In the genomic region with DNA sequence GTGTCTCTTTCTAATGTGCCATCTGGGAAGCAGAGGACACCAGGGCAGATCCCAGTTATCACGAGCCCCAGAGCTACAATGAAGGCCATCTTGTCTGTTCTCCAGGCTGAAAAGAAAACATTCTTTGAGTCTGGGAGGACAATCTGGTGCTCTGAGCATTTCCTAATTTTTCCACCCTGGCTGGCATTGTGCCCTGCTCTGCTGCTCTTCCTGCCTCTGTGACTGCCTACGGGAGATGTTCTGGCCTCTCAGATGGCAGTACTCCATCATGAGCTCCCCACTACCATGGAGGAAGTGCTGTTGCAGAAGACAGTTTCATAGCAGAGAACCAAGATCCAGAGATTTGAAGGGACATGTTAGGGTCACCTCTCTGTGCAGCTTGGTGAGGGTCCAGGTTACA, we compare ENCODE assay signal across 31 mouse cellular contexts. TPM values are rescaled to one million over a fixed set of nuclear protein-coding genes. Genes with fewer than 3 reads are reported as not detected.
A peak's percentile ranks its signal among the peaks of the same experiment; 100 is the strongest.
DNase-seq lines count a peak whose midpoint lies in the region; ATAC-seq and TF ChIP-seq lines count a peak whose summit lies in the region.
"Had no signal": no experiment of that assay in that cellular context is flagged by ENCODE, and none has a peak within 500 bp of the region (broad histone marks: within the 10 kb centered on the region; RNA-seq: fewer than 3 reads in every experiment).

No protein-coding gene starts in this region.

- H3K4me1 ChIP-seq in intestine, embryonic 14.5 days (replicated peaks; ENCODE audit: control insufficient read depth, insufficient read depth, low read length): no peaks in the 10 kb centered on the region
- H3K4me1 ChIP-seq in intestine, embryonic 16.5 days (ENCODE audit: control insufficient read depth, insufficient read depth, low read length): no peaks in the 10 kb centered on the region
- no peaks in the 10 kb centered on the region for H3K4me1 ChIP-seq in lung, adult 2 months (ENCODE audit: control insufficient read depth, insufficient read depth, low read length)
- H3K4me1 ChIP-seq in embryonic facial prominence, embryonic 10.5 days: no peaks in the 10 kb centered on the region
- H3K4me1 ChIP-seq: embryonic facial prominence, embryonic 12.5 days; hindbrain, embryonic 13.5 days; limb, embryonic 12.5 days; liver, embryonic 15.5 days; neural tube, embryonic 12.5 days; stomach, embryonic 15.5 days had no signal

- H3K4me2 ChIP-seq in intestine, embryonic 14.5 days (ENCODE audit: low read length): no peak overlapping the region
- H3K4me2 ChIP-seq in intestine, embryonic 16.5 days (ENCODE audit: low read depth, low read length): no peak overlapping the region
- H3K4me2 ChIP-seq: embryonic facial prominence, embryonic 12.5 days; hindbrain, embryonic 13.5 days; limb, embryonic 12.5 days; liver, embryonic 15.5 days; midbrain, embryonic 11.5 days; neural tube, embryonic 12.5 days; stomach, embryonic 15.5 days had no signal

- no peak overlapping the region for H3K27ac ChIP-seq in intestine, embryonic 14.5 days (ENCODE audit: low read depth)
- no peak overlapping the region for H3K27ac ChIP-seq in intestine, embryonic 16.5 days (ENCODE audit: low read length)
- H3K27ac ChIP-seq in embryonic facial prominence, embryonic 10.5 days (replicated peaks): no peak overlapping the region
- H3K27ac ChIP-seq: embryonic facial prominence, embryonic 12.5 days; hindbrain, embryonic 13.5 days; limb, embryonic 12.5 days; liver, embryonic 15.5 days; macrophage; neural tube, embryonic 12.5 days; stomach, embryonic 15.5 days had no signal

- WGBS in intestine, embryonic 14.5 days: 88% methylated on average over 2 of the region's 2 CpGs
- WGBS in intestine, embryonic 16.5 days: 82% methylated on average over 2 of the region's 2 CpGs
- 51% methylated on average over 2 of the region's 2 CpGs for WGBS in lung, adult 2 months
- WGBS in embryonic facial prominence, embryonic 10.5 days: 81% methylated on average over 2 of the region's 2 CpGs

- peak; percentile 18 for DNase-seq in adrenal gland, postnatal 14 days
- DNase-seq in adrenal gland, postnatal 4 days (ENCODE audit: low spot score in 2 of 2): no peak
- peak; percentile 0 for DNase-seq in intestine, embryonic 14.5 days (ENCODE audit: low spot score)
- peak; percentile 44 for DNase-seq in lung, postnatal 14 days
- DNase-seq in lung, adult 2 months: no peak
- DNase-seq in embryonic facial prominence, embryonic 10.5 days (ENCODE audit: low spot score): peak; percentile 2
- no peak for DNase-seq in left cerebral cortex, adult 18-20 months (ENCODE audit: low spot score in 2 of 2)
- DNase-seq: adrenal gland, adult 8-10 months; cerebellum, adult 11 months; gastrocnemius, postnatal 25 days; heart, postnatal 14 days; kidney, postnatal 36 days; right cerebral cortex, postnatal 25 days had no signal

- TF ChIP-seq CTCF in lung, adult 2 months (IDR thresholded peaks at IDR 0.05; ENCODE audit: insufficient read depth, low read length): no peak

- no peak for ATAC-seq in intestine, embryonic 14.5 days (replicated peaks; ENCODE audit: low FRiP score, low TSS enrichment, low read depth)
- ATAC-seq in intestine, embryonic 16.5 days: no peak
- ATAC-seq: forebrain, embryonic 14.5 days; inflammation-experienced regulatory T-cells, adult 6 months had no signal

- H3K36me3 ChIP-seq in intestine, embryonic 14.5 days (ENCODE audit: control insufficient read depth, insufficient read depth, low read length): no peaks in the 10 kb centered on the region
- no peaks in the 10 kb centered on the region for H3K36me3 ChIP-seq in intestine, embryonic 16.5 days (ENCODE audit: control insufficient read depth, insufficient read depth, low read length)
- H3K36me3 ChIP-seq in embryonic facial prominence, embryonic 10.5 days (replicated peaks): no peaks in the 10 kb centered on the region
- H3K36me3 ChIP-seq: embryonic facial prominence, embryonic 12.5 days; hindbrain, embryonic 13.5 days; limb, embryonic 12.5 days; liver, embryonic 15.5 days; neural tube, embryonic 12.5 days; stomach, embryonic 15.5 days had no signal

- no peaks in the 10 kb centered on the region for H3K9me3 ChIP-seq in intestine, embryonic 14.5 days (ENCODE audit: control insufficient read depth, low read length)
- H3K9me3 ChIP-seq in intestine, embryonic 16.5 days (ENCODE audit: control insufficient read depth, low read length): no peaks in the 10 kb centered on the region
- no peaks in the 10 kb centered on the region for H3K9me3 ChIP-seq in embryonic facial prominence, embryonic 10.5 days
- H3K9me3 ChIP-seq: embryonic facial prominence, embryonic 12.5 days; hindbrain, embryonic 13.5 days; limb, embryonic 12.5 days; liver, embryonic 15.5 days; neural tube, embryonic 12.5 days; stomach, embryonic 15.5 days had no signal

- no peaks in the 10 kb centered on the region for H3K27me3 ChIP-seq in intestine, embryonic 14.5 days (replicated peaks; ENCODE audit: control insufficient read depth, insufficient read depth, low read length)
- peaks cover 9% of the 10 kb centered on the region; the same call in 1 of the 2 replicates for H3K27me3 ChIP-seq in intestine, embryonic 16.5 days (replicated peaks; ENCODE audit: control insufficient read depth, insufficient read depth, low read length)
- H3K27me3 ChIP-seq in embryonic facial prominence, embryonic 10.5 days (replicated peaks; ENCODE audit: low read depth, poor library complexity, severe bottlenecking): no peaks in the 10 kb centered on the region
- H3K27me3 ChIP-seq: embryonic facial prominence, embryonic 12.5 days; hindbrain, embryonic 13.5 days; limb, embryonic 12.5 days; liver, embryonic 15.5 days; neural tube, embryonic 12.5 days; stomach, embryonic 15.5 days had no signal

- no peak overlapping the region for H3K9ac ChIP-seq in intestine, embryonic 14.5 days (ENCODE audit: low read length)
- H3K9ac ChIP-seq in intestine, embryonic 16.5 days (ENCODE audit: low read depth, low read length): no peak overlapping the region
- H3K9ac ChIP-seq: embryonic facial prominence, embryonic 12.5 days; hindbrain, embryonic 13.5 days; limb, embryonic 12.5 days; liver, embryonic 15.5 days; neural tube, embryonic 12.5 days; stomach, embryonic 15.5 days had no signal

- no peak for TF ChIP-seq POLR2A in lung, adult 2 months (IDR thresholded peaks at IDR 0.05; ENCODE audit: borderline replicate concordance, extremely low read depth, low read depth, low read length)

- no peak overlapping the region for H3K4me3 ChIP-seq in intestine, embryonic 14.5 days (ENCODE audit: low read depth, low read length)
- no peak overlapping the region for H3K4me3 ChIP-seq in intestine, embryonic 16.5 days (ENCODE audit: low read length)
- H3K4me3 ChIP-seq in lung, adult 2 months (replicated peaks; ENCODE audit: extremely low read depth, low read depth, low read length): no peak overlapping the region
- H3K4me3 ChIP-seq in embryonic facial prominence, embryonic 10.5 days: no peak overlapping the region
- H3K4me3 ChIP-seq: embryonic facial prominence, embryonic 12.5 days; erythroblast, embryonic 14.5 days; hindbrain, embryonic 13.5 days; limb, embryonic 12.5 days; liver, embryonic 15.5 days; neural tube, embryonic 12.5 days; stomach, embryonic 15.5 days had no signal

RNA-seq across cellular contexts. Expression of gene Serpina3c, which starts 1.7 kb away (rescaled TPM):
- 10.7 and 12.5 TPM in 2 replicates for total RNA-seq in adrenal gland, postnatal 14 days (2021)
- total RNA-seq in adrenal gland, postnatal 4 days (2021): 1 to 10 TPM; 2.0 to 3.2 TPM
- not detected in 2 replicates for polyA plus RNA-seq in intestine, embryonic 14.5 days (2014; fragmentation: Nextera tagmentation; extraction: Ambion mirVana)
- 0.06 TPM in 1 of 2 replicates, not detected in the other for polyA plus RNA-seq in intestine, embryonic 16.5 days (2015; fragmentation: Nextera tagmentation; extraction: Ambion mirVana)
- 7.3 and 12.0 TPM in 2 replicates for polyA plus RNA-seq in lung, adult 2 months (2012; rRNA removed)
- polyA plus RNA-seq in embryonic facial prominence, embryonic 10.5 days (2016; fragmentation: Nextera tagmentation; extraction: Ambion mirVana): not detected in 2 replicates
- total RNA-seq in left cerebral cortex, adult 18-20 months (2021): not detected
- total RNA-seq: monocyte, adult 5-6 weeks had no signal
- polyA plus RNA-seq: embryonic facial prominence, embryonic 12.5 days; erythroblast, embryonic 14.5 days; forebrain, embryonic 14.5 days; hindbrain, embryonic 13.5 days; inflammation-experienced regulatory T-cells, adult 6 months; kidney, embryonic 14.5 days; limb, embryonic 12.5 days; liver, embryonic 15.5 days; macrophage; midbrain, embryonic 11.5 days; neural tube, embryonic 12.5 days; stomach, embryonic 15.5 days had no signal

RNA-seq across cellular contexts. Expression of gene Serpina3b, which starts 24.2 kb away (rescaled TPM):
- 0.33 TPM in 1 of 2 replicates, not detected in the other for total RNA-seq in adrenal gland, postnatal 14 days (2021)
- under 1 TPM in 1 of 2 experiments, not detected in 1; 0.70 TPM for total RNA-seq in adrenal gland, postnatal 4 days (2021)
- polyA plus RNA-seq in intestine, embryonic 14.5 days (2014; fragmentation: Nextera tagmentation; extraction: Ambion mirVana): 0.13 TPM in 1 of 2 replicates, not detected in the other
- 0.06 TPM in 1 of 2 replicates, not detected in the other for polyA plus RNA-seq in intestine, embryonic 16.5 days (2015; fragmentation: Nextera tagmentation; extraction: Ambion mirVana)
- polyA plus RNA-seq in lung, adult 2 months (2012; rRNA removed): 0.15 TPM in 1 of 2 replicates, not detected in the other
- polyA plus RNA-seq in embryonic facial prominence, embryonic 10.5 days (2016; fragmentation: Nextera tagmentation; extraction: Ambion mirVana): not detected in 2 replicates
- not detected for total RNA-seq in left cerebral cortex, adult 18-20 months (2021)
- total RNA-seq: gastrocnemius, postnatal 25 days; heart, postnatal 14 days; monocyte, adult 5-6 weeks had no signal
- polyA plus RNA-seq: cortical plate, adult 2 months; embryonic facial prominence, embryonic 12.5 days; erythroblast, embryonic 14.5 days; forebrain, embryonic 14.5 days; hindbrain, embryonic 13.5 days; inflammation-experienced regulatory T-cells, adult 6 months; kidney, embryonic 14.5 days; limb, embryonic 12.5 days; midbrain, embryonic 11.5 days; neural tube, embryonic 12.5 days; stomach, embryonic 15.5 days; thymus, postnatal 0 days had no signal

RNA-seq across cellular contexts. Expression of gene Serpina3a, which starts 39.5 kb away (rescaled TPM):
- not detected in 2 replicates for total RNA-seq in adrenal gland, postnatal 14 days (2021)
- not detected for total RNA-seq in adrenal gland, postnatal 4 days (2021)
- not detected in 2 replicates for polyA plus RNA-seq in intestine, embryonic 14.5 days (2014; fragmentation: Nextera tagmentation; extraction: Ambion mirVana)
- polyA plus RNA-seq in intestine, embryonic 16.5 days (2015; fragmentation: Nextera tagmentation; extraction: Ambion mirVana): not detected in 2 replicates
- polyA plus RNA-seq in lung, adult 2 months (2012; rRNA removed): not detected in 2 replicates
- polyA plus RNA-seq in embryonic facial prominence, embryonic 10.5 days (2016; fragmentation: Nextera tagmentation; extraction: Ambion mirVana): not detected in 2 replicates
- total RNA-seq in left cerebral cortex, adult 18-20 months (2021): not detected
- total RNA-seq: gastrocnemius, postnatal 25 days; heart, postnatal 14 days; monocyte, adult 5-6 weeks had no signal
- polyA plus RNA-seq: cortical plate, adult 2 months; embryonic facial prominence, embryonic 12.5 days; erythroblast, embryonic 14.5 days; forebrain, embryonic 14.5 days; hindbrain, embryonic 13.5 days; inflammation-experienced regulatory T-cells, adult 6 months; kidney, embryonic 14.5 days; limb, embryonic 12.5 days; macrophage; midbrain, embryonic 11.5 days; neural tube, embryonic 12.5 days; spleen, adult 2 months; stomach, embryonic 15.5 days; thymus, postnatal 0 days; urinary bladder, adult 2 months had no signal

RNA-seq across cellular contexts. Expression of gene Serpina5, which starts 51.1 kb away (rescaled TPM):
- total RNA-seq in adrenal gland, postnatal 14 days (2021): 0.30 TPM in 1 of 2 replicates, not detected in the other
- total RNA-seq in adrenal gland, postnatal 4 days (2021): under 1 TPM; 0.22 to 0.51 TPM
- not detected in 2 replicates for polyA plus RNA-seq in intestine, embryonic 14.5 days (2014; fragmentation: Nextera tagmentation; extraction: Ambion mirVana)
- 0.06 and 0.10 TPM in 2 replicates for polyA plus RNA-seq in intestine, embryonic 16.5 days (2015; fragmentation: Nextera tagmentation; extraction: Ambion mirVana)
- not detected in 2 replicates for polyA plus RNA-seq in lung, adult 2 months (2012; rRNA removed)
- not detected in 2 replicates for polyA plus RNA-seq in embryonic facial prominence, embryonic 10.5 days (2016; fragmentation: Nextera tagmentation; extraction: Ambion mirVana)
- not detected for total RNA-seq in left cerebral cortex, adult 18-20 months (2021)
- total RNA-seq: gastrocnemius, postnatal 25 days; heart, postnatal 14 days; monocyte, adult 5-6 weeks had no signal
- polyA plus RNA-seq: cortical plate, adult 2 months; embryonic facial prominence, embryonic 12.5 days; erythroblast, embryonic 14.5 days; forebrain, embryonic 14.5 days; hindbrain, embryonic 13.5 days; inflammation-experienced regulatory T-cells, adult 6 months; kidney, embryonic 14.5 days; limb, embryonic 12.5 days; macrophage; midbrain, embryonic 11.5 days; neural tube, embryonic 12.5 days; spleen, adult 2 months; thymus, postnatal 0 days; urinary bladder, adult 2 months had no signal

Comparison
In these comparisons a context has a peak if more than half of its experiments do, and no peak if none do; other contexts are left out.
1. DNase-seq: peak in adrenal gland, postnatal 14 days (single experiment), intestine, embryonic 14.5 days (single experiment), lung, postnatal 14 days (single experiment) and embryonic facial prominence, embryonic 10.5 days (single experiment); none in adrenal gland, postnatal 4 days (0 of 2), lung, adult 2 months (single experiment) and left cerebral cortex, adult 18-20 months (0 of 2).